Mouse (Mus musculus): ENCODE results near the gene Tspan11.

DNA sequence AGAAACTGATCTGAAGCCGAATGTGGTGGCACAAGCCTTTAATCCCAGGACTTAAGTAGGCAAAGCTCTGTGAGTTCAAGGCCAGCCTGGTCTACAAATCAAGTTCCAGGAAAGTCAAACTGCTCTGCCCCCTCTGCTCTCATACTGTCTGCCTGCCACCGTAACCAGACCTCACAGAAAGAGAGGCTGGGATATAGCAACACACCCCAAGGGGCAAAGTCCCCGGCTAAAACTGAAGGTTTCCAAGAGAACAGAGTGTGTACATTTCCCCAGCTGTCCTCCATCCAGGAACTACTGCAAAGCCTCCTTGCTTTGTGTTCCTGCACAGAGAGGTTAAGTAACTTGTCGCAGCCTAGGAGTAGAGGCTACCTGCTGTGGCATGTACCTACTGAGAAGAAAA is 24.3 kb downstream of the Tspan11 start:
- TF ChIP-seq CTCF (conservative IDR thresholded peaks at IDR 0.05 in 1 of 2, IDR thresholded peaks at IDR 0.05 in 1 of 2; ENCODE audit: low read depth in 2 of 2, low read length in 2 of 2): no peak
- TF ChIP-seq NRF1 (IDR thresholded peaks at IDR 0.05; ENCODE audit: low read depth, low read length): no peak
- TF ChIP-seq TCF12 (IDR thresholded peaks at IDR 0.05; ENCODE audit: low read depth, low read length): no peak
- no peak for TF ChIP-seq CHD2 (IDR thresholded peaks at IDR 0.05; ENCODE audit: low read length)
- no peak for TF ChIP-seq POLR2A (IDR thresholded peaks at IDR 0.05; ENCODE audit: low read depth, low read length)
- no peak for TF ChIP-seq MAFK (IDR thresholded peaks at IDR 0.05; ENCODE audit: insufficient replicate concordance, low read length)
- TF ChIP-seq ZNF384 (IDR thresholded peaks at IDR 0.05; ENCODE audit: low read depth, low read length): no peak
- TF ChIP-seq MXI1 (IDR thresholded peaks at IDR 0.05; ENCODE audit: low read depth, low read length): no peak
- TF ChIP-seq EP300 (IDR thresholded peaks at IDR 0.05; ENCODE audit: low read length): no peak
- TF ChIP-seq RCOR1 (conservative IDR thresholded peaks at IDR 0.05; ENCODE audit: low read depth, low read length): no peak
- TF ChIP-seq MEF2A (IDR thresholded peaks at IDR 0.05; ENCODE audit: borderline replicate concordance, low read depth, low read length): no peak
- no peak for TF ChIP-seq BHLHE40 (IDR thresholded peaks at IDR 0.05; ENCODE audit: low read depth, low read length)
- no peak for TF ChIP-seq JUN (IDR thresholded peaks at IDR 0.05; ENCODE audit: insufficient read depth, low read depth, low read length)

Measured in CH12.LX (cell line).